Mouse (Mus musculus): Measurements from ENCODE around the gene Polr2e. TPM values are rescaled to one million over a fixed set of nuclear protein-coding genes. Genes with fewer than 3 reads are reported as not detected.

Polr2e gene
- total RNA-seq, 1 experiment: 293 TPM

- TF ChIP-seq MAFK (IDR thresholded peaks at IDR 0.05; ENCODE audit: insufficient read depth, low read depth, low read length) (no peak), ZNF384 (IDR thresholded peaks at IDR 0.05; ENCODE audit: low read depth, low read length) (no peak), ZC3H11A (IDR thresholded peaks at IDR 0.05; ENCODE audit: borderline replicate concordance, low read depth, low read length) (no peak), CHD2 (IDR thresholded peaks at IDR 0.05; ENCODE audit: low read depth, low read length) (no peak)
- H3K9ac ChIP-seq (ENCODE audit: insufficient read depth, low read depth, low read length, poor library complexity, severe bottlenecking): no peak overlapping the region
- no peak for DNase-seq (ENCODE audit: low read depth, low spot score)
- peaks cover 2% of the 10 kb centered on the region; the same call in 1 of the 2 replicates for H3K36me3 ChIP-seq (ENCODE audit: control insufficient read depth, insufficient read depth, low read length, poor library complexity, severe bottlenecking)
- H3K4me1 ChIP-seq (ENCODE audit: control insufficient read depth in 2 of 2, insufficient read depth in 2 of 2, low read length in 2 of 2, poor library complexity in 1 of 2): peaks cover 5 to 32% of the 10 kb centered on the region in 2 experiments
- H3K4me3 ChIP-seq (ENCODE audit: insufficient read depth in 1 of 2, low read depth in 1 of 2, low read length in 2 of 2, poor library complexity in 1 of 2, severe bottlenecking in 1 of 2): no peak overlapping the region
- H3K27ac ChIP-seq (ENCODE audit: insufficient read depth, low read depth, low read length, poor library complexity, severe bottlenecking): no peak overlapping the region
- in situ Hi-C loops (cut with MboI; ENCODE audit: low sequenced_read_pairs in 2 of 2, unreplicated experiment in 2 of 2): no loop called here
- no peaks in the 10 kb centered on the region for H3K9me3 ChIP-seq (ENCODE audit: control insufficient read depth, insufficient read depth, low read depth, low read length)
These were observed 24.0 kb downstream of the Polr2e start for GRCm38 (mm10) chr10:80015583-80015982.

- DNase-seq (ENCODE audit: low read depth, low spot score): no peak
- in situ Hi-C loops (cut with MboI; ENCODE audit: low sequenced_read_pairs in 2 of 2, unreplicated experiment in 2 of 2): no loop called here
- peaks cover 5 to 28% of the 10 kb centered on the region in 2 experiments for H3K4me1 ChIP-seq (ENCODE audit: control insufficient read depth in 2 of 2, insufficient read depth in 2 of 2, low read length in 2 of 2, poor library complexity in 1 of 2)
- TF ChIP-seq ZC3H11A (IDR thresholded peaks at IDR 0.05; ENCODE audit: borderline replicate concordance, low read depth, low read length) (no peak), CHD2 (IDR thresholded peaks at IDR 0.05; ENCODE audit: low read depth, low read length) (no peak), ZNF384 (IDR thresholded peaks at IDR 0.05; ENCODE audit: low read depth, low read length) (no peak), MAFK (IDR thresholded peaks at IDR 0.05; ENCODE audit: insufficient read depth, low read depth, low read length) (no peak), HCFC1 (IDR thresholded peaks at IDR 0.05; ENCODE audit: borderline replicate concordance, insufficient read depth, low read length) (no peak)
- peaks cover 6% of the 10 kb centered on the region; the same call in 1 of the 2 replicates for H3K36me3 ChIP-seq (ENCODE audit: control insufficient read depth, insufficient read depth, low read length, poor library complexity, severe bottlenecking)
- no peak overlapping the region for H3K9ac ChIP-seq (ENCODE audit: insufficient read depth, low read depth, low read length, poor library complexity, severe bottlenecking)
- no peaks in the 10 kb centered on the region for H3K9me3 ChIP-seq (ENCODE audit: control insufficient read depth, insufficient read depth, low read depth, low read length)
- peak overlapping the region; percentile 22 to 36; a peak in 2 of 4 replicates for H3K4me3 ChIP-seq (ENCODE audit: insufficient read depth in 1 of 2, low read depth in 1 of 2, low read length in 2 of 2, poor library complexity in 1 of 2, severe bottlenecking in 1 of 2)
- no peak overlapping the region for H3K27ac ChIP-seq (ENCODE audit: insufficient read depth, low read depth, low read length, poor library complexity, severe bottlenecking)
These were observed 24.9 kb downstream of the Polr2e start for GRCm38 (mm10) chr10:80014484-80015290.

GRCm38 (mm10) chr10:80013609-80014008 is 26.0 kb downstream of the Polr2e start:
- in situ Hi-C loops (cut with MboI; ENCODE audit: low sequenced_read_pairs in 2 of 2, unreplicated experiment in 2 of 2): no loop called here
- peak overlapping the region; percentile 22 to 36; a peak in 3 of 4 replicates for H3K4me3 ChIP-seq (ENCODE audit: insufficient read depth in 1 of 2, low read depth in 1 of 2, low read length in 2 of 2, poor library complexity in 1 of 2, severe bottlenecking in 1 of 2)
- no peaks in the 10 kb centered on the region for H3K9me3 ChIP-seq (ENCODE audit: control insufficient read depth, insufficient read depth, low read depth, low read length)
- peaks cover 9% of the 10 kb centered on the region; the same call in 1 of the 2 replicates for H3K36me3 ChIP-seq (ENCODE audit: control insufficient read depth, insufficient read depth, low read length, poor library complexity, severe bottlenecking)
- TF ChIP-seq ZC3H11A (IDR thresholded peaks at IDR 0.05; ENCODE audit: borderline replicate concordance, low read depth, low read length) (no peak), MAFK (IDR thresholded peaks at IDR 0.05; ENCODE audit: insufficient read depth, low read depth, low read length) (no peak), ZNF384 (IDR thresholded peaks at IDR 0.05; ENCODE audit: low read depth, low read length) (no peak)
- no peak overlapping the region for H3K27ac ChIP-seq (ENCODE audit: insufficient read depth, low read depth, low read length, poor library complexity, severe bottlenecking)
- peak overlapping the region; percentile 8; the same call in 1 of the 2 replicates for H3K9ac ChIP-seq (ENCODE audit: insufficient read depth, low read depth, low read length, poor library complexity, severe bottlenecking)
- DNase-seq (ENCODE audit: low read depth, low spot score): no peak
- peaks cover 5 to 25% of the 10 kb centered on the region in 2 experiments; a peak in 3 of 4 replicates for H3K4me1 ChIP-seq (ENCODE audit: control insufficient read depth in 2 of 2, insufficient read depth in 2 of 2, low read length in 2 of 2, poor library complexity in 1 of 2)

GRCm38 (mm10) chr10:80011740-80012139 is 27.9 kb downstream of the Polr2e start:
- no peaks in the 10 kb centered on the region for H3K9me3 ChIP-seq (ENCODE audit: control insufficient read depth, insufficient read depth, low read depth, low read length)
- no peak overlapping the region for H3K9ac ChIP-seq (ENCODE audit: insufficient read depth, low read depth, low read length, poor library complexity, severe bottlenecking)
- H3K4me3 ChIP-seq (ENCODE audit: insufficient read depth in 1 of 2, low read depth in 1 of 2, low read length in 2 of 2, poor library complexity in 1 of 2, severe bottlenecking in 1 of 2): no peak overlapping the region
- no peak overlapping the region for H3K27ac ChIP-seq (ENCODE audit: insufficient read depth, low read depth, low read length, poor library complexity, severe bottlenecking)
- in situ Hi-C loops (cut with MboI; ENCODE audit: low sequenced_read_pairs in 2 of 2, unreplicated experiment in 2 of 2): no loop called here
- H3K4me1 ChIP-seq (ENCODE audit: control insufficient read depth in 2 of 2, insufficient read depth in 2 of 2, low read length in 2 of 2, poor library complexity in 1 of 2): peaks cover 5 to 18% of the 10 kb centered on the region in 2 experiments; a peak in 3 of 4 replicates
- TF ChIP-seq CHD2 (IDR thresholded peaks at IDR 0.05; ENCODE audit: low read depth, low read length) (no peak), MAFK (IDR thresholded peaks at IDR 0.05; ENCODE audit: insufficient read depth, low read depth, low read length) (no peak), HCFC1 (IDR thresholded peaks at IDR 0.05; ENCODE audit: borderline replicate concordance, insufficient read depth, low read length) (no peak), ZNF384 (IDR thresholded peaks at IDR 0.05; ENCODE audit: low read depth, low read length) (no peak), ZC3H11A (IDR thresholded peaks at IDR 0.05; ENCODE audit: borderline replicate concordance, low read depth, low read length) (no peak)
- peaks cover 12% of the 10 kb centered on the region; the same call in 1 of the 2 replicates for H3K36me3 ChIP-seq (ENCODE audit: control insufficient read depth, insufficient read depth, low read length, poor library complexity, severe bottlenecking)
- no peak for DNase-seq (ENCODE audit: low read depth, low spot score)
